Mouse (Mus musculus) liver, embryonic 16.5 days (tissue): ENCODE data around the gene Srsf11. TPM values are rescaled to one million over a fixed set of nuclear protein-coding genes. Genes with fewer than 3 reads are reported as not detected.

Experiments used
- ATAC-seq: fragments of 200-750 bp; cut with Nextera tagmentation; 2 replicates; pipeline ENCODE4 v1.8.0; 2017; ENCODE audit warnings: low read depth, mild to moderate bottlenecking, moderate number of reproducible peaks, moderate library complexity
- H3K27ac ChIP-seq: fragments of 300-500 bp; sonication (generic); 2 replicates; pipeline ENCODE4 v1.5.1; 2014; ENCODE audit warnings: mild to moderate bottlenecking, low read length
- H3K27me3 ChIP-seq: fragments of 300-500 bp; sonication (generic); 2 replicates; pipeline ENCODE4 v1.6.1; 2014; ENCODE audit warnings: low read depth, low read length, mixed read lengths; ENCODE audit not compliant: control insufficient read depth, insufficient read depth
- H3K36me3 ChIP-seq: fragments of 300-500 bp; sonication (generic); 2 replicates; pipeline ENCODE4 v1.6.1; 2014; ENCODE audit warnings: mild to moderate bottlenecking; ENCODE audit not compliant: control insufficient read depth, insufficient read depth
- H3K4me1 ChIP-seq: fragments of 300-500 bp; sonication (generic); 2 replicates; pipeline ENCODE4 v1.6.1; 2014; ENCODE audit warnings: low read depth, low read length, mixed read lengths; ENCODE audit not compliant: control insufficient read depth
- H3K4me2 ChIP-seq: fragments of 300-500 bp; sonication (generic); 2 replicates; pipeline ENCODE4 v1.6.1; 2014; ENCODE audit warnings: low read depth, low read length, mixed read lengths
- H3K4me3 ChIP-seq: fragments of 300-500 bp; sonication (generic); 2 replicates; pipeline ENCODE4 v1.5.1; 2014; ENCODE audit warnings: low read depth, mild to moderate bottlenecking, low read length
- H3K9ac ChIP-seq: fragments of 300-500 bp; sonication (generic); 2 replicates; pipeline ENCODE4 v1.6.1; 2014; ENCODE audit warnings: low read depth, low read length
- H3K9me3 ChIP-seq: fragments of 300-500 bp; sonication (generic); replicated peaks from 2 replicates; pipeline ENCODE4 v1.6.1; 2016; ENCODE audit warnings: low read length; ENCODE audit not compliant: control insufficient read depth
- WGBS: fragments of 180-500 bp; shearing (Covaris S2); extraction: QIAGEN DNeasy Blood & Tissue Kit; methylation state at CpG from one replicate; pipeline ENCODE4 v1.1.7; 2014; ENCODE audit not compliant: insufficient replicate concordance; 5-methylcytosine and 5-hydroxymethylcytosine counted together
- polyA plus RNA-seq: library from polyadenylated mRNA; unstranded; fragments of >200 nt; fragmentation: Nextera tagmentation; extraction: Ambion mirVana; gene quantifications from 2 replicates; pipeline ENCODE4 v1.2.1, GENCODE M21; 2015

The Srsf11 gene
- polyA plus RNA-seq, 1 experiment from 2014 or later, result 89.5 TPM

- H3K4me1 ChIP-seq, result no peaks in the 10 kb centered on the region
- H3K9me3 ChIP-seq, result no peaks in the 10 kb centered on the region
- 72% methylated on average over 5 of the region's 5 CpGs for WGBS
- no peak overlapping the region for H3K4me2 ChIP-seq
- H3K27ac ChIP-seq, result peak overlapping the region; percentile 8
- no peaks in the 10 kb centered on the region for H3K27me3 ChIP-seq
- no peak overlapping the region for H3K4me3 ChIP-seq
- peak; percentile 84 for ATAC-seq
- H3K9ac ChIP-seq, result no peak overlapping the region
- H3K36me3 ChIP-seq, result peaks cover 13% of the 10 kb centered on the region
Measured at GRCm38 (mm10) chr3:158061811-158062523, 25.5 kb upstream of the Srsf11 start.

- no peaks in the 10 kb centered on the region for H3K9me3 ChIP-seq
- no peak overlapping the region for H3K4me3 ChIP-seq
- no peak overlapping the region for H3K27ac ChIP-seq
- no peak for ATAC-seq
- no peaks in the 10 kb centered on the region for H3K4me1 ChIP-seq
- no peak overlapping the region for H3K4me2 ChIP-seq
- 64% methylated on average over 2 of the region's 2 CpGs for WGBS
- H3K9ac ChIP-seq, result no peak overlapping the region
- no peaks in the 10 kb centered on the region for H3K27me3 ChIP-seq
- H3K36me3 ChIP-seq, result peaks cover 20% of the 10 kb centered on the region
Measured at GRCm38 (mm10) chr3:158060621-158061291, 24.3 kb upstream of the Srsf11 start.

GRCm38 (mm10) chr3:158049508-158049907 is 13.1 kb upstream of the Srsf11 start:
- no peak overlapping the region for H3K9ac ChIP-seq
- H3K4me2 ChIP-seq, result no peak overlapping the region
- no peaks in the 10 kb centered on the region for H3K9me3 ChIP-seq
- no peaks in the 10 kb centered on the region for H3K4me1 ChIP-seq
- no peak for ATAC-seq
- WGBS, result 65% methylated on average over 2 of the region's 2 CpGs
- no peak overlapping the region for H3K4me3 ChIP-seq
- H3K27me3 ChIP-seq, result no peaks in the 10 kb centered on the region
- no peak overlapping the region for H3K27ac ChIP-seq
- H3K36me3 ChIP-seq, result no peaks in the 10 kb centered on the region

GRCm38 (mm10) chr3:158040755-158041154 is 4.3 kb upstream of the Srsf11 start:
- Histone ChIP-seq H3K9ac (no peak overlapping the region), H3K27ac (no peak overlapping the region), H3K36me3 (no peaks in the 10 kb centered on the region), H3K4me2 (no peak overlapping the region), H3K4me1 (peaks cover 3% of the 10 kb centered on the region), H3K27me3 (no peaks in the 10 kb centered on the region), H3K9me3 (no peaks in the 10 kb centered on the region), H3K4me3 (no peak overlapping the region)
- ATAC-seq, result no peak
- 67% methylated on average over 2 of the region's 2 CpGs for WGBS

- no peak for ATAC-seq
- H3K9ac ChIP-seq, result no peak overlapping the region
- H3K9me3 ChIP-seq, result no peaks in the 10 kb centered on the region
- no peaks in the 10 kb centered on the region; the same call in 1 of the 2 replicates for H3K36me3 ChIP-seq
- no peak overlapping the region for H3K27ac ChIP-seq
- WGBS, result 76% methylated on average over 3 of the region's 3 CpGs
- H3K4me2 ChIP-seq, result no peak overlapping the region
- no peaks in the 10 kb centered on the region for H3K27me3 ChIP-seq
- H3K4me3 ChIP-seq, result no peak overlapping the region
- H3K4me1 ChIP-seq, result peaks cover 11% of the 10 kb centered on the region
Measured at GRCm38 (mm10) chr3:158038106-158038505, 1.7 kb upstream of the Srsf11 start.

GRCm38 (mm10) chr3:158035866-158036265 is 573 bp downstream of the Srsf11 start:
- Histone ChIP-seq H3K4me2 (peak overlapping the region; percentile 89), H3K27me3 (no peaks in the 10 kb centered on the region), H3K4me1 (peaks cover 18% of the 10 kb centered on the region), H3K4me3 (peak overlapping the region; percentile 83), H3K9ac (peak overlapping the region; percentile 86), H3K36me3 (no peaks in the 10 kb centered on the region; the same call in 1 of the 2 replicates), H3K27ac (peak overlapping the region; percentile 92), H3K9me3 (no peaks in the 10 kb centered on the region)
- no peak for ATAC-seq
- under 1% methylated on average over 11 of the region's 11 CpGs for WGBS

GRCm38 (mm10) chr3:158032106-158032505 is 4.3 kb downstream of the Srsf11 start:
- Histone ChIP-seq H3K4me3 (peak overlapping the region; percentile 98), H3K9me3 (no peaks in the 10 kb centered on the region), H3K27me3 (no peaks in the 10 kb centered on the region), H3K4me2 (peak overlapping the region; percentile 84), H3K36me3 (no peaks in the 10 kb centered on the region; the same call in 1 of the 2 replicates), H3K4me1 (peaks cover 20% of the 10 kb centered on the region), H3K9ac (peak overlapping the region; percentile 99), H3K27ac (peak overlapping the region; percentile 100)
- WGBS, result 4% methylated on average over 4 of the region's 4 CpGs
- ATAC-seq, result no peak

GRCm38 (mm10) chr3:158031371-158031925 is 5.0 kb downstream of the Srsf11 start:
- ATAC-seq, result peak; percentile 87
- H3K36me3 ChIP-seq, result peaks cover 2% of the 10 kb centered on the region; the same call in 1 of the 2 replicates
- under 1% methylated on average over 61 of the region's 61 CpGs for whole genome bisulfite sequencing
- peak overlapping the region; percentile 100 for H3K27ac ChIP-seq
- H3K4me1 ChIP-seq, result peaks cover 20% of the 10 kb centered on the region
- peak overlapping the region; percentile 98 for H3K4me3 ChIP-seq
- peak overlapping the region; percentile 99 for H3K9ac ChIP-seq
- H3K27me3 ChIP-seq, result no peaks in the 10 kb centered on the region
- no peaks in the 10 kb centered on the region for H3K9me3 ChIP-seq
- H3K4me2 ChIP-seq, result peak overlapping the region; percentile 84
